Mouse (Mus musculus) bone marrow, adult 2 months (tissue): ENCODE results near the gene Pglyrp2. TPM values are rescaled to one million over a fixed set of nuclear protein-coding genes. Genes with fewer than 3 reads are reported as not detected.

ENCODE experiments used
- H3K27ac ChIP-seq: fragments of 200-500 bp; 2 replicates; pipeline ENCODE4 v1.5.1; 2012; ENCODE audit warnings: low read depth, mild to moderate bottlenecking, control low read depth, inconsistent platforms, low read length; ENCODE audit not compliant: control insufficient read depth, poor library complexity, insufficient read depth
- H3K4me1 ChIP-seq: fragments of 200-500 bp; 2 replicates; pipeline ENCODE4 v1.6.1; 2011; ENCODE audit warnings: low read length; ENCODE audit not compliant: control insufficient read depth, insufficient read depth
- H3K4me3 ChIP-seq: fragments of 200-500 bp; replicated peaks from 2 replicates; pipeline ENCODE3; 2011; ENCODE audit warnings: mild to moderate bottlenecking, low read depth, low read length, control low read depth; ENCODE audit not compliant: control insufficient read depth
- CTCF ChIP-seq: fragments of 200-500 bp; IDR thresholded peaks from 2 replicates; pipeline ENCODE4 v1.5.1; 2011; ENCODE audit warnings: low read length, control low read depth; ENCODE audit not compliant: control insufficient read depth, insufficient read depth
- POLR2A ChIP-seq: fragments of 200-500 bp; IDR thresholded peaks from 2 replicates; pipeline ENCODE4 v1.6.1; 2011; ENCODE audit warnings: low read depth, mild to moderate bottlenecking, control low read depth, low read length, borderline replicate concordance; ENCODE audit not compliant: control insufficient read depth
- WGBS: fragments of 180-500 bp; shearing (Covaris S2); methylation state at CpG from one replicate; pipeline ENCODE4 v1.1.7; 2018; 5-methylcytosine and 5-hydroxymethylcytosine counted together
- polyA plus RNA-seq: library from polyadenylated mRNA; stranded (reverse); fragments of >200 nt; gene quantifications from 2 replicates; pipeline ENCODE4 v1.2.4, GENCODE M21; 2011; ENCODE audit warnings: low replicate concordance; ENCODE audit not compliant: missing spikeins, insufficient read depth, insufficient read length

Pglyrp2 gene
- polyA plus RNA-seq, 1 experiment: 3.4 TPM

DNA sequence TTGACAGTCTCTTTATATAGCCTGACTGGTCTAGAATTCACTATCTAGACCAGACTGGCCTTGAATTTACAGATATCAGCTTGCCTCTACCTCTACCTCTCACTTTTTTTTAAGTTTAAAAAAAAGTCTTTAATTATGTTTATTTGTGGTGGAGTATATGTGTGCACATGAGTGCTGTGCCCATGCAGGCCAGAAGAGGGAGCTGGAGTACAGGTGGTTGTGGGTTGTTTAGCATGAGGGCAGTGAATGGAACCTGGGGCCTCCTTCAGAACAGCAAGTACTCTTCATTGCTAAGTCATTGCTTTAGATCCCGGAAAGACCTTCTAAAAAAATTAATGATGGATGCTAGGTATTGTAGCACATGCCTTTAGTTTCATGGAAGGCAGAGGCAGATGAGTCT is 25.1 kb upstream of the Pglyrp2 start:
- H3K27ac ChIP-seq: no peak overlapping the region
- H3K4me3 ChIP-seq: no peak overlapping the region
- TF ChIP-seq CTCF: no peak
- no peaks in the 10 kb centered on the region; the same call in 1 of the 2 replicates for H3K4me1 ChIP-seq
- WGBS: 90% methylated on average over 1 of the region's 1 CpGs

DNA sequence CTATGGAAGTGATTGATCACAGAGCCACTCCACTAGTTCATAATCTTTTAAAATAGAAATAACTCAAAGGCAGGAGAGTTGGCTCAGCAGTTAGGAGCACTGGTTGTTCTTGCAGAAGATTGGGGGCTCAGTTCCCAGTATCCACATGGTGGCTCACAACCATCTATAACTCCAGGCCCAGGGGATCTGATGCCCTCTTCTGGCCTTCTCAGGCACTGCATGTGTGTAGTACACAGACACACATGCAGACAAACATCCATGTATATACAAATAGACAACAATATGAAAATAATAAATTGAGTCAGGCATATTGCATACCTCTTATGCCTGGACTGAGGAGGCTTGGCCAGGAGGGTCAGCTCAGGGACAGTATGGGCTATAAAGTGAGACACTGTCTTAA is 23.2 kb upstream of the Pglyrp2 start:
- no peak overlapping the region for H3K27ac ChIP-seq
- no peak overlapping the region for H3K4me3 ChIP-seq
- TF ChIP-seq CTCF: 0 out of 2 replicates have a peak, but pooled peaks have one; percentile 7
- no peak for TF ChIP-seq POLR2A
- H3K4me1 ChIP-seq: no peaks in the 10 kb centered on the region; the same call in none of the 2 replicates

DNA sequence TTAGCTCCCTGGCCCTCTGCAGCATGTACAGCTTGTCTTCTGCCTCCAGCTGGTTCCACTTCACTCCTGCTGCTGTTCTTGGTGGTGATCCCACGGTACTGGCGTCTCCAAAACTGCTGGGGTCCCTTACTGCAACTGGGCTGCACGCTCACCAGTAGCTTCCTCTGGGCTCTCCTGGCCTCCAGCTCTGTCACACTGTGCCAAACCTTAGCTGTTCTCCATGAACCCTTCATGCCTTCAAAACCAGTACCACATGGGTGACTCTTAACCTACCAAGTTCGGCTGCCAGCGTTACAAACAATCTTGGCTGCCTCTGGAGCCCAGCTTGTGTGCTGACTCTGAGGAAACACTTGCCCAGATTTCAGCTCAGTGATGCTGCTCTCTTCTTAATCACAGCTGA is 21.0 kb upstream of the Pglyrp2 start:
- Histone ChIP-seq H3K4me1 (no peaks in the 10 kb centered on the region; the same call in none of the 2 replicates), H3K4me3 (no peak overlapping the region), H3K27ac (no peak overlapping the region)
- TF ChIP-seq CTCF: no peak
- TF ChIP-seq POLR2A: no peak
- WGBS: 71% methylated on average over 5 of the region's 5 CpGs

DNA sequence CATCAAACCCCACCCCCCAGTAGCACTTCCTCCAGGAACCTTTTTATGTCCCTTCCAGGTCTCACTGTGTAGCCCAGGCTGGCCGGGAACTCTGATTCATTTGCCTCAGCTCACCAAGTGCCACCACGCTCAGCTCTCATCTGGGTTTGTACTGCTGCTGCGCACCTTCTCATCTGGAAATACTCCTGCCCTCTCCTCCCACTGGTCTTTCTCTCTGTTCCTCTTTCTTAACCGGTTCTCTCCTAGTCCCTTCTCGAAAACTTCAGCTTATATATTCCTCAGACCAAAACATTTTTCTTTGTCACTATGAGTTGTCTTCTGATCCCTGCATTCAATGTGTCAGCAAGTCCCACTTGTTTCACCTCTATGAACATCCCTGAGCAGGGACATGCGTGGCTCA is 19.3 kb upstream of the Pglyrp2 start:
- Histone ChIP-seq H3K27ac (no peak overlapping the region), H3K4me1 (no peaks in the 10 kb centered on the region; the same call in none of the 2 replicates), H3K4me3 (no peak overlapping the region)
- 29% methylated on average over 6 of the region's 6 CpGs for WGBS
- TF ChIP-seq POLR2A (no peak), CTCF (no peak)

DNA sequence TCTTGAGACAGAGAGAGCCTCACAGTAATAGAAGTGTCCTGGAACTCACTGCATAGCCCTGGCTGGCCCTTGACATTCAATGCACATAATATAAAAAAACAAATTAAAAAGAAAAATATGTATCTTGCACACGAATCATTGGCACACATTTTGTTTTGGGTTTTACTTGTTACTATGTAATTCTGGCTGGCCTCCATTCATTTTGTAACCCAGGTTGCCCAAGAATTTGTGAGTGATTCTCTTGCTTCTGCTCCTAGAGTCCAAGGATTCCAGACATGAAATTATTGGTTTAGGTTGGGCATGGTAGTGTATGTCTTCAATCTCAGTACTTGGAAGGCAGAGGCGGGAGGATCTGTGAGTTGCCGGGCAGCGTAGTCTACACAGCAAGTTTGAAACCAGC is 13.1 kb upstream of the Pglyrp2 start:
- Histone ChIP-seq H3K4me1 (no peaks in the 10 kb centered on the region), H3K4me3 (no peak overlapping the region), H3K27ac (no peak overlapping the region)
- WGBS: 81% methylated on average over 4 of the region's 4 CpGs
- TF ChIP-seq CTCF: no peak
- no peak for TF ChIP-seq POLR2A

- no peak for TF ChIP-seq CTCF
- no peak overlapping the region for H3K4me3 ChIP-seq
- H3K27ac ChIP-seq: no peak overlapping the region
- H3K4me1 ChIP-seq: no peaks in the 10 kb centered on the region
- WGBS: 83% methylated on average over 5 of the region's 5 CpGs
These were observed 11.2 kb upstream of the Pglyrp2 start for GRCm38 (mm10) chr17:32435151-32435550.

- WGBS: 53% methylated on average over 4 of the region's 4 CpGs
- no peak overlapping the region for H3K27ac ChIP-seq
- TF ChIP-seq POLR2A (no peak), CTCF (no peak)
- H3K4me3 ChIP-seq: no peak overlapping the region
- H3K4me1 ChIP-seq: no peaks in the 10 kb centered on the region
These were observed 10.4 kb upstream of the Pglyrp2 start for GRCm38 (mm10) chr17:32434324-32434723.

DNA sequence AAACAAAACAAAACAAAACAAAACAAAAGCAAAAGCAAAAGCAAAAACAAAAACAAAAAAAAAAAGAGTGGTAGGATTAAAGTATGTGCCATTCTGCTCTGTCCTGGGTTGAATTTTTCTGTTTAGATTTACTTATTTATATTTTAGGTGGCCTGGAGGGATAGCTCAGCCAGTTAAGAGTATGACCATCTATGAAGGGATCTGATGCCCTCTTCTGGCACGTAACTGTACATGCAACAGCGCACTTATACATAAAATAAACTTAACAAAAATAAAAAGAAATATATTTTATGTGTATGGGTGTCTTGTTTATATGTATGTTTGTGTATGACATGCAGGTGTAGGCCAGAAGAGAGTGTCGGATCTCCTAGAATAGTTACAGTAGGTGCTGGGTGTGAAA is 8.0 kb upstream of the Pglyrp2 start:
- TF ChIP-seq CTCF (no peak), POLR2A (no peak)
- H3K4me3 ChIP-seq: no peak overlapping the region
- no peak overlapping the region for H3K27ac ChIP-seq
- 37% methylated on average over 3 of the region's 3 CpGs for WGBS
- no peaks in the 10 kb centered on the region for H3K4me1 ChIP-seq

DNA sequence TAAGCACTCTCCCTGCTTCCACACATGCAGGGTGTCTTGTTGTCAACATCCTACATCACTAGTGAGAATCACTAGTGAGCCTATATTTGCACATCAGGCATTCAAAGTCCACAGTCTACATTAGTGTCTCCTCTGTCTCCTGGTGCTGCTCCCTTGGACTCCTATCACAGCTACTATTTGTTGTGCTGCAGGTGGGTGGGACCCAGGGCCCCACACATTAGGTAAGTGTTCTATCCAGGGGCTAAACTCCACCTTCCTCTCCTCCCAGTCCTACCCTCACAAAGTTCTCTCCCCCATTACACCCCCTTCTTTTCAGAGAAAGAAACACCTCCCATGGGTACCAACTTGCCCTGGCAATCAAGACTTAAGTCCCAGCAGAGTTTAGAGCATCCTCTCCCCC is 2.6 kb upstream of the Pglyrp2 start:
- peaks cover 2% of the 10 kb centered on the region; the same call in 1 of the 2 replicates for H3K4me1 ChIP-seq
- H3K27ac ChIP-seq: no peak overlapping the region
- TF ChIP-seq POLR2A (no peak), CTCF (no peak)
- H3K4me3 ChIP-seq: no peak overlapping the region

DNA sequence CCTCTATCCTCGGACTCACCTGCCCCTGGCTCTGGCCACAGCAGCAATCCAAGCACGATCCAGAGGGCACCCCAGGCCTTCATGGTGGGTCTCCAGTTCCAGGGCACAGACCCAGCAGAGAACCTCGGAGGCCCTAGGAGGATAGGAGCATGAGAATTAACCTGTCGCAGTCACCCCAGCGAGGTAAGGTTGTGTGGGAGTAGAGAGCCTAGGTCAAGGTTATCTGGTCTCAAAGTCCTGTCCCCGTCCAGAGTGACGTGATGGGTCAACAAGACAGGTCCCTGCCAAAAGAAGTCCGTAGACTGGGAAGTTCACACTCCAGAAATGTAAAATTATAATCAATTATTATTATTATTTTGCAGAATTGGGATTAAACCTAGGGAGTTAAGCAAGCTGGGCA is 3.2 kb downstream of the Pglyrp2 start:
- peaks cover 2% of the 10 kb centered on the region; the same call in 1 of the 2 replicates for H3K4me1 ChIP-seq
- 78% methylated on average over 8 of the region's 8 CpGs for WGBS

More for the DNA sequence above, 3.2 kb downstream of the Pglyrp2 start:
- TF ChIP-seq CTCF (no peak), POLR2A (no peak)
- Histone ChIP-seq H3K27ac (no peak overlapping the region), H3K4me3 (no peak overlapping the region)
